Mouse (Mus musculus): ENCODE data around the gene Olfr460. TPM values are rescaled to one million over a fixed set of nuclear protein-coding genes. Genes with fewer than 3 reads are reported as not detected.

The Olfr460 gene
- total RNA-seq (2014; rRNA removed), result not detected in 2 replicates
- not detected in 2 replicates for polyA plus RNA-seq (2015; fragmentation: Nextera tagmentation; extraction: Ambion mirVana)

DNA sequence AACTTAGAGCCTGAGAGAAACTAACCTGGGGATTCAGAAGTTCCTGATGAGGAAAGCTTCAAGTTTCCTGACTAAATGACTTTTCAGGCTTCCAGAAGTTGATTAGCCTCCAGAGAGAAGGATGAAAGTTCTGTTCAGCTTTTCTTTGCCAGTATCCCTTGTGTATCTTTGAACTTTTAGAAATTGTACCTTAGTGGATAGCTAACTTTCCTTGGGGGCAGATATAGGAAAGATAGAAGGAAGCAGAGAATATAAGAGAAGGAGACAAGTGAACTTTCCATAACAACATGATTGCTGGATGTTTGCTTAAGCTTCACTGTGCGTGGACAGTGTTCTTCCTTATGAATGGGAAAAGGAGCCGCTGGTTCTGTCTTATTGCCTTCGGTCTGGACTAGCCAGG lies at the start of gene Olfr460:
TSS of gene Olfr460 (plus strand) at position 301 of the 400 bp plus-strand sequence.
- WGBS, result 92% methylated on average over 3 of the region's 3 CpGs
- H3K9me3 ChIP-seq (ENCODE audit: low read length), result no peaks in the 10 kb centered on the region
- ATAC-seq (no peak), DNase-seq (ENCODE audit: low spot score) (no peak)
- TF ChIP-seq CTCF (IDR thresholded peaks at IDR 0.05; ENCODE audit: low read depth), result no peak
- H3K36me3 ChIP-seq (ENCODE audit: insufficient read depth, low read length), result no peaks in the 10 kb centered on the region
- H3K27me3 ChIP-seq (ENCODE audit: insufficient read depth, low read length), result no peaks in the 10 kb centered on the region
- no peak within 1 kb of the TSS for H3K4me3 ChIP-seq (ENCODE audit: low read length)
- no peak within 1 kb of the TSS for H3K9ac ChIP-seq (replicated peaks; ENCODE audit: low read length)
- H3K4me1 ChIP-seq (ENCODE audit: insufficient read depth, low read length), result no peaks in the 10 kb centered on the region
- H3K27ac ChIP-seq, result no peak within 1 kb of the TSS
- no peak within 1 kb of the TSS for H3K4me2 ChIP-seq (ENCODE audit: low read depth, low read length)

GRCm38 (mm10) chr6:40544690-40545089 lies 24.6 kb upstream of the Olfr460 start:
- Histone ChIP-seq H3K36me3 (ENCODE audit: insufficient read depth, low read length) (no peaks in the 10 kb centered on the region), H3K9me3 (ENCODE audit: low read length) (no peaks in the 10 kb centered on the region), H3K4me1 (ENCODE audit: insufficient read depth, low read length) (no peaks in the 10 kb centered on the region), H3K9ac (replicated peaks; ENCODE audit: low read length) (no peak overlapping the region), H3K27me3 (ENCODE audit: insufficient read depth, low read length) (no peaks in the 10 kb centered on the region), H3K27ac (no peak overlapping the region), H3K4me3 (ENCODE audit: low read length) (no peak overlapping the region), H3K4me2 (ENCODE audit: low read depth, low read length) (no peak overlapping the region)
- TF ChIP-seq CTCF (IDR thresholded peaks at IDR 0.05; ENCODE audit: low read depth), result no peak
- DNase-seq (ENCODE audit: low spot score) (no peak), ATAC-seq (no peak)
- 82% methylated on average over 10 of the region's 10 CpGs for WGBS

GRCm38 (mm10) chr6:40554950-40555349 lies 14.3 kb upstream of the Olfr460 start, which contains the start of gene Olfr461:
TSS of gene Olfr461 (minus strand) at chr6:40555050.
- H3K4me3 ChIP-seq (ENCODE audit: low read length), result no peak within 1 kb of the TSS
- H3K9me3 ChIP-seq (ENCODE audit: low read length), result no peaks in the 10 kb centered on the region
- no peak within 1 kb of the TSS for H3K27ac ChIP-seq
- no peaks in the 10 kb centered on the region for H3K36me3 ChIP-seq (ENCODE audit: insufficient read depth, low read length)
- 80% methylated on average over 2 of the region's 2 CpGs for WGBS
- no peak for TF ChIP-seq CTCF (IDR thresholded peaks at IDR 0.05; ENCODE audit: low read depth)
- H3K9ac ChIP-seq (replicated peaks; ENCODE audit: low read length), result no peak within 1 kb of the TSS
- no peak within 1 kb of the TSS for H3K4me2 ChIP-seq (ENCODE audit: low read depth, low read length)
- H3K4me1 ChIP-seq (ENCODE audit: insufficient read depth, low read length), result no peaks in the 10 kb centered on the region
- DNase-seq (ENCODE audit: low spot score), result no peak
- no peak for ATAC-seq
- no peaks in the 10 kb centered on the region for H3K27me3 ChIP-seq (ENCODE audit: insufficient read depth, low read length)

- TF ChIP-seq CTCF (IDR thresholded peaks at IDR 0.05; ENCODE audit: low read depth), result no peak
- Histone ChIP-seq H3K27ac (no peak overlapping the region), H3K4me1 (ENCODE audit: insufficient read depth, low read length) (no peaks in the 10 kb centered on the region), H3K9me3 (ENCODE audit: low read length) (no peaks in the 10 kb centered on the region), H3K4me3 (ENCODE audit: low read length) (no peak overlapping the region), H3K9ac (replicated peaks; ENCODE audit: low read length) (no peak overlapping the region), H3K4me2 (ENCODE audit: low read depth, low read length) (no peak overlapping the region), H3K36me3 (ENCODE audit: insufficient read depth, low read length) (no peaks in the 10 kb centered on the region), H3K27me3 (ENCODE audit: insufficient read depth, low read length) (no peaks in the 10 kb centered on the region)
- ATAC-seq, result no peak
- no peak for DNase-seq (ENCODE audit: low spot score)
- 90% methylated on average over 3 of the region's 3 CpGs for WGBS
Observed at GRCm38 (mm10) chr6:40573618-40574017, 4.3 kb downstream of the Olfr460 start.

- H3K36me3 ChIP-seq (ENCODE audit: insufficient read depth, low read length), result no peaks in the 10 kb centered on the region
Observed at GRCm38 (mm10) chr6:40576305-40576704, 7.0 kb downstream of the Olfr460 start.

GRCm38 (mm10) chr6:40584336-40584735 lies 15.0 kb downstream of the Olfr460 start:
- TF ChIP-seq CTCF (IDR thresholded peaks at IDR 0.05; ENCODE audit: low read depth), result 0 out of 2 replicates have a peak, but pooled peaks have one; percentile 2
- H3K4me3 ChIP-seq (ENCODE audit: low read length), result no peak overlapping the region
- no peak overlapping the region for H3K27ac ChIP-seq
- ATAC-seq, result no peak
- H3K9me3 ChIP-seq (ENCODE audit: low read length), result no peaks in the 10 kb centered on the region
- peak; percentile 29 for DNase-seq (ENCODE audit: low spot score)
- no peak overlapping the region for H3K4me2 ChIP-seq (ENCODE audit: low read depth, low read length)
- 71% methylated on average over 6 of the region's 6 CpGs for WGBS
- no peaks in the 10 kb centered on the region for H3K36me3 ChIP-seq (ENCODE audit: insufficient read depth, low read length)
- no peaks in the 10 kb centered on the region for H3K27me3 ChIP-seq (ENCODE audit: insufficient read depth, low read length)
- H3K9ac ChIP-seq (replicated peaks; ENCODE audit: low read length), result no peak overlapping the region
- no peaks in the 10 kb centered on the region for H3K4me1 ChIP-seq (ENCODE audit: insufficient read depth, low read length)

More at GRCm38 (mm10) chr6:40576305-40576704, 7.0 kb downstream of the Olfr460 start:
- WGBS, result 90% methylated on average over 1 of the region's 1 CpGs
- ATAC-seq (no peak), DNase-seq (ENCODE audit: low spot score) (no peak)
- no peak overlapping the region for H3K27ac ChIP-seq
- no peaks in the 10 kb centered on the region for H3K27me3 ChIP-seq (ENCODE audit: insufficient read depth, low read length)
- no peak overlapping the region for H3K4me3 ChIP-seq (ENCODE audit: low read length)
- no peak overlapping the region for H3K9ac ChIP-seq (replicated peaks; ENCODE audit: low read length)
- H3K4me1 ChIP-seq (ENCODE audit: insufficient read depth, low read length), result no peaks in the 10 kb centered on the region
- TF ChIP-seq CTCF (IDR thresholded peaks at IDR 0.05; ENCODE audit: low read depth), result no peak
- no peaks in the 10 kb centered on the region for H3K9me3 ChIP-seq (ENCODE audit: low read length)
- H3K4me2 ChIP-seq (ENCODE audit: low read depth, low read length), result no peak overlapping the region

- Histone ChIP-seq H3K36me3 (ENCODE audit: insufficient read depth, low read length) (no peaks in the 10 kb centered on the region), H3K9ac (replicated peaks; ENCODE audit: low read length) (no peak within 1 kb of the TSS), H3K4me2 (ENCODE audit: low read depth, low read length) (no peak within 1 kb of the TSS), H3K27ac (no peak within 1 kb of the TSS), H3K4me3 (ENCODE audit: low read length) (no peak within 1 kb of the TSS), H3K27me3 (ENCODE audit: insufficient read depth, low read length) (no peaks in the 10 kb centered on the region), H3K4me1 (ENCODE audit: insufficient read depth, low read length) (no peaks in the 10 kb centered on the region), H3K9me3 (ENCODE audit: low read length) (no peaks in the 10 kb centered on the region)
- DNase-seq (ENCODE audit: low spot score), result no peak
- ATAC-seq, result no peak
- 84% methylated on average over 5 of the region's 5 CpGs for WGBS
- no peak for TF ChIP-seq CTCF (IDR thresholded peaks at IDR 0.05; ENCODE audit: low read depth)
Observed at GRCm38 (mm10) chr6:40585645-40586044, 16.4 kb downstream of the Olfr460 start, which contains the start of gene Clec5a. TSS of gene Clec5a (minus strand) at chr6:40585821.
